ENCODE assay signal across 9 mouse cellular contexts in the genomic region with DNA sequence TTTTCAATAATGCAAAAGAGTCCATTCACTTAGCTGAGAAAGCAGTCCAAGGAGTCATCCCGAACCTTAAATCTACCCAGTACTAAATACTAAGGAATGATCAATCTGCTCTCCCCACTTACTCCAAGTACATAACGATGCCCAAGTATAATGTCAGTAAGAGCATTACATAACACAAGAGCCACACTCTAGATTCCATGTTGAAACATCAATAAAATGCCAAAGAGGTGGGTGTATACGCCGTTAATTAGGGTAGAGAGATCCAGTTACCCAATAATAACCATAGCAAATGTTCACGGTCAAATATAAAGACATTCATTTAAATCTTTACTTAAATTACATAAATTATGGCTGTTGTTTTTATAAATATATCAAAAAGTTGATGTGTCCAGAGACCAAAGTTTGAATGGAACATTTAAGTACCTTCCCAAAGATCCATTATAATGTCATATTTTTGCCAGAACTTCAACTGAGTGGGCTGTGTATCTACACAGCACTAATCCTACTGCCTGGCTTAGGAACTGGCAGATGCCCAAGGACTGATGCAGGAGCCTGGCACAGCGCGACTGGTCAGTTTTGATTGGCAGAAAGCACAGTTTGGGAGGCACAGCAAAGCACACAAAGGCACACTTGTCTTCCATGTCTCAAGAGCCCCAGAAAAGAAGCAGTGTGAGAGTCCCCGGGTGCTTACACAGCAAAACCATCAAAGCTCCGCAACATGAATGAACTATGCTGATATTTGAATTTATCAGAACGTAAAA. TPM values are rescaled to one million over a fixed set of nuclear protein-coding genes. Genes with fewer than 3 reads are reported as not detected.
DNase-seq lines count a peak whose midpoint lies in the region; ATAC-seq and TF ChIP-seq lines count a peak whose summit lies in the region.
"Had no signal": no experiment of that assay in that cellular context is flagged by ENCODE, and none has a peak within 500 bp of the region (broad histone marks: within the 10 kb centered on the region; RNA-seq: fewer than 3 reads in every experiment).

No protein-coding gene starts in this region.

- H3K27me3 ChIP-seq in hindbrain, embryonic 14.5 days (ENCODE audit: control insufficient read depth, insufficient read depth, low read length) = no peaks in the 10 kb centered on the region
- no peaks in the 10 kb centered on the region for H3K27me3 ChIP-seq in lung, embryonic 14.5 days (ENCODE audit: insufficient read depth, low read length)
- H3K27me3 ChIP-seq: liver, embryonic 15.5 days had no signal

- H3K36me3 ChIP-seq in hindbrain, embryonic 14.5 days (replicated peaks; ENCODE audit: control insufficient read depth, insufficient read depth) = no peaks in the 10 kb centered on the region
- no peaks in the 10 kb centered on the region for H3K36me3 ChIP-seq in lung, embryonic 14.5 days (ENCODE audit: insufficient read depth)
- H3K36me3 ChIP-seq: liver, embryonic 15.5 days had no signal

- H3K4me2 ChIP-seq in hindbrain, embryonic 14.5 days (replicated peaks) = no peak overlapping the region
- H3K4me2 ChIP-seq in lung, embryonic 14.5 days = no peak overlapping the region
- H3K4me2 ChIP-seq: liver, embryonic 15.5 days had no signal

- DNase-seq in embryo, embryonic 10.5 days (ENCODE audit: low spot score) = peak; percentile 6
- no peak for DNase-seq in embryo, embryonic 9.5 days (ENCODE audit: extremely low spot score)
- DNase-seq in 3T3-L1 (ENCODE audit: low read depth, low spot score) = peak; percentile 40
- DNase-seq in cerebellum, postnatal 4 days (ENCODE audit: low spot score in 2 of 2) = peak; percentile 44 to 72
- peak; percentile 77 for DNase-seq in hindbrain, embryonic 14.5 days (ENCODE audit: low spot score)
- peak; percentile 66 for DNase-seq in lung, embryonic 14.5 days
- peak; percentile 14 for DNase-seq in skeletal muscle tissue, adult 2 months (ENCODE audit: low read depth, low spot score)
- no peak for DNase-seq in urinary bladder, adult 2 months (ENCODE audit: low spot score)

- WGBS in hindbrain, embryonic 14.5 days = 72% methylated on average over 10 of the region's 10 CpGs
- WGBS in lung, embryonic 14.5 days = 60% methylated on average over 10 of the region's 10 CpGs

- no peak for TF ChIP-seq CTCF in lung, embryonic 14.5 days (IDR thresholded peaks at IDR 0.05; ENCODE audit: low read depth)

- 0 out of 2 replicates have a peak overlapping the region, but pooled peaks have one; percentile 41 for H3K27ac ChIP-seq in hindbrain, embryonic 14.5 days
- 0 out of 2 replicates have a peak overlapping the region, but pooled peaks have one; percentile 27 for H3K27ac ChIP-seq in lung, embryonic 14.5 days (ENCODE audit: low read depth)
- H3K27ac ChIP-seq: liver, embryonic 15.5 days had no signal

- no peak overlapping the region for H3K9ac ChIP-seq in hindbrain, embryonic 14.5 days
- H3K9ac ChIP-seq in lung, embryonic 14.5 days = no peak overlapping the region
- H3K9ac ChIP-seq: liver, embryonic 15.5 days had no signal

- H3K4me1 ChIP-seq in hindbrain, embryonic 14.5 days (replicated peaks; ENCODE audit: control insufficient read depth, insufficient read depth, low read length) = no peaks in the 10 kb centered on the region
- H3K4me1 ChIP-seq in lung, embryonic 14.5 days (ENCODE audit: insufficient read depth) = no peaks in the 10 kb centered on the region; the same call in none of the 2 replicates
- H3K4me1 ChIP-seq: liver, embryonic 15.5 days had no signal

- ATAC-seq in hindbrain, embryonic 14.5 days (ENCODE audit: low FRiP score) = peak; percentile 93
- ATAC-seq in lung, embryonic 14.5 days (ENCODE audit: insufficient read depth) = peak; percentile 80

- no peak overlapping the region for H3K4me3 ChIP-seq in hindbrain, embryonic 14.5 days (replicated peaks; ENCODE audit: low read length)
- no peak overlapping the region for H3K4me3 ChIP-seq in lung, embryonic 14.5 days (ENCODE audit: low read depth, low read length)
- H3K4me3 ChIP-seq: liver, embryonic 15.5 days had no signal

- no peaks in the 10 kb centered on the region for H3K9me3 ChIP-seq in hindbrain, embryonic 14.5 days (ENCODE audit: control insufficient read depth, low read length)
- H3K9me3 ChIP-seq in lung, embryonic 14.5 days (ENCODE audit: low read depth, low read length) = no peaks in the 10 kb centered on the region
- H3K9me3 ChIP-seq: liver, embryonic 15.5 days had no signal

RNA-seq across cellular contexts. Expression of a gene that starts 55.5 kb away (rescaled TPM):
- polyA plus RNA-seq in hindbrain, embryonic 14.5 days (2014; fragmentation: Nextera tagmentation; extraction: Ambion mirVana) = 12.8 and 13.2 TPM in 2 replicates
- polyA plus RNA-seq in lung, embryonic 14.5 days (2014; fragmentation: Nextera tagmentation; extraction: Ambion mirVana) = 35.5 and 37.6 TPM in 2 replicates
- 21.3 and 21.5 TPM in 2 replicates for polyA plus RNA-seq in urinary bladder, adult 2 months (2012; rRNA removed)

Comparison
In these comparisons a context has a peak if more than half of its experiments do, and no peak if none do; other contexts are left out.
1. DNase-seq: peak in embryo, embryonic 10.5 days (single experiment), 3T3-L1 (single experiment), cerebellum, postnatal 4 days (2 of 2), hindbrain, embryonic 14.5 days (single experiment), lung, embryonic 14.5 days (single experiment) and skeletal muscle tissue, adult 2 months (single experiment); none in embryo, embryonic 9.5 days (single experiment) and urinary bladder, adult 2 months (single experiment).